ENCODE assay signal across 24 mouse cellular contexts in genomic region chr2:165834601-165835000, GRCm38 (mm10).
DNase-seq lines count a peak whose midpoint lies in the region; ATAC-seq and TF ChIP-seq lines count a peak whose summit lies in the region.
"Had no signal": no experiment of that assay in that cellular context is flagged by ENCODE, and none has a peak within 500 bp of the region (broad histone marks: within the 10 kb centered on the region; RNA-seq: fewer than 3 reads in every experiment).

No protein-coding gene starts in this region.

- H3K4me2 ChIP-seq in embryonic facial prominence, embryonic 13.5 days = no peak overlapping the region
- H3K4me2 ChIP-seq in kidney, embryonic 16.5 days (replicated peaks; ENCODE audit: low read depth, low read length) = no peak overlapping the region
- H3K4me2 ChIP-seq: embryonic facial prominence, embryonic 12.5 days; forebrain, embryonic 12.5 days; forebrain, embryonic 15.5 days; heart, embryonic 12.5 days; heart, embryonic 15.5 days; hindbrain, embryonic 12.5 days; hindbrain, embryonic 15.5 days had no signal

- H3K4me3 ChIP-seq in embryonic facial prominence, embryonic 13.5 days = no peak overlapping the region
- H3K4me3 ChIP-seq in embryonic facial prominence, embryonic 10.5 days = no peak overlapping the region
- no peak overlapping the region for H3K4me3 ChIP-seq in heart, adult 2 months
- H3K4me3 ChIP-seq in left cerebral cortex, adult 2 months = no peak overlapping the region
- no peak overlapping the region for H3K4me3 ChIP-seq in brown adipose tissue, adult 24 weeks (ENCODE audit: insufficient read depth, low read depth, low read length)
- H3K4me3 ChIP-seq in kidney, embryonic 16.5 days (ENCODE audit: low read length) = no peak overlapping the region
- H3K4me3 ChIP-seq: embryonic facial prominence, embryonic 12.5 days; erythroblast, embryonic 14.5 days; forebrain, embryonic 12.5 days; forebrain, embryonic 15.5 days; heart, embryonic 12.5 days; heart, embryonic 15.5 days; hindbrain, embryonic 12.5 days; hindbrain, embryonic 15.5 days had no signal

- peak overlapping the region; percentile 81; the same call in 1 of the 2 replicates for H3K27ac ChIP-seq in embryonic facial prominence, embryonic 13.5 days
- no peak overlapping the region for H3K27ac ChIP-seq in embryonic facial prominence, embryonic 10.5 days (replicated peaks)
- H3K27ac ChIP-seq in heart, adult 2 months = peak overlapping the region; percentile 44
- peak overlapping the region; percentile 26; the same call in 1 of the 2 replicates for H3K27ac ChIP-seq in left cerebral cortex, adult 2 months
- peak overlapping the region; percentile 18; the same call in 1 of the 2 replicates for H3K27ac ChIP-seq in brown adipose tissue, adult 24 weeks (replicated peaks; ENCODE audit: low read depth, low read length)
- H3K27ac ChIP-seq in kidney, embryonic 16.5 days (ENCODE audit: low read length) = no peak overlapping the region
- H3K27ac ChIP-seq: forebrain, embryonic 12.5 days; forebrain, embryonic 15.5 days; hindbrain, embryonic 12.5 days; hindbrain, embryonic 15.5 days had no signal

- intact Hi-C loops in heart, adult 2 months (cut with DNase I) = no loop called here
- intact Hi-C loops in heart, postnatal 36 days (cut with DNase I) = no loop called here
- intact Hi-C loops in left cerebral cortex, adult 2 months (cut with DNase I) = no loop called here

- no peak for TF ChIP-seq CTCF in heart, adult 2 months (IDR thresholded peaks at IDR 0.05)
- no peak for TF ChIP-seq CTCF in left cerebral cortex, adult 2 months (IDR thresholded peaks at IDR 0.05)

- no peaks in the 10 kb centered on the region for H3K27me3 ChIP-seq in embryonic facial prominence, embryonic 13.5 days
- H3K27me3 ChIP-seq in embryonic facial prominence, embryonic 10.5 days (replicated peaks; ENCODE audit: low read depth, poor library complexity, severe bottlenecking) = no peaks in the 10 kb centered on the region
- H3K27me3 ChIP-seq in heart, adult 2 months (ENCODE audit: control insufficient read depth, insufficient read depth, low read length) = no peaks in the 10 kb centered on the region
- no peaks in the 10 kb centered on the region for H3K27me3 ChIP-seq in kidney, embryonic 16.5 days (ENCODE audit: insufficient read depth, low read length)
- H3K27me3 ChIP-seq: embryonic facial prominence, embryonic 12.5 days; forebrain, embryonic 15.5 days; heart, embryonic 12.5 days; heart, embryonic 15.5 days; hindbrain, embryonic 12.5 days; hindbrain, embryonic 15.5 days had no signal

- TF ChIP-seq POLR2A in heart, adult 2 months (IDR thresholded peaks at IDR 0.05; ENCODE audit: insufficient read depth, low read depth, low read length) = no peak

- no peaks in the 10 kb centered on the region for H3K79me2 ChIP-seq in heart, adult 2 months (replicated peaks; ENCODE audit: control insufficient read depth, insufficient read depth, low read length)

- H3K36me3 ChIP-seq in embryonic facial prominence, embryonic 13.5 days = peaks cover 86% of the 10 kb centered on the region
- H3K36me3 ChIP-seq in embryonic facial prominence, embryonic 10.5 days (replicated peaks) = peaks cover 100% of the 10 kb centered on the region
- peaks cover 10% of the 10 kb centered on the region for H3K36me3 ChIP-seq in heart, adult 2 months (ENCODE audit: control insufficient read depth, insufficient read depth, low read length)
- peaks cover 71% of the 10 kb centered on the region for H3K36me3 ChIP-seq in kidney, embryonic 16.5 days (ENCODE audit: insufficient read depth, low read length)

- H3K4me1 ChIP-seq in embryonic facial prominence, embryonic 13.5 days = peaks cover 47% of the 10 kb centered on the region
- H3K4me1 ChIP-seq in embryonic facial prominence, embryonic 10.5 days = peaks cover 35% of the 10 kb centered on the region
- H3K4me1 ChIP-seq in heart, adult 2 months (ENCODE audit: control insufficient read depth, insufficient read depth, low read length) = peaks cover 7% of the 10 kb centered on the region
- peaks cover 3% of the 10 kb centered on the region; the same call in 1 of the 2 replicates for H3K4me1 ChIP-seq in brown adipose tissue, adult 24 weeks (ENCODE audit: control insufficient read depth, insufficient read depth, insufficient read length, low read length)
- peaks cover 19% of the 10 kb centered on the region; the same call in 1 of the 2 replicates for H3K4me1 ChIP-seq in kidney, embryonic 16.5 days (ENCODE audit: insufficient read depth, low read length)

- no peak for TF ChIP-seq EP300 in heart, adult 2 months (IDR thresholded peaks at IDR 0.05; ENCODE audit: insufficient read depth, low read depth, low read length)

- no peak overlapping the region for H3K9ac ChIP-seq in embryonic facial prominence, embryonic 13.5 days
- H3K9ac ChIP-seq in heart, adult 2 months (ENCODE audit: low read depth, low read length) = no peak overlapping the region
- no peak overlapping the region for H3K9ac ChIP-seq in kidney, embryonic 16.5 days (replicated peaks; ENCODE audit: low read length)
- H3K9ac ChIP-seq: embryonic facial prominence, embryonic 12.5 days; forebrain, embryonic 12.5 days; forebrain, embryonic 15.5 days; heart, embryonic 12.5 days; heart, embryonic 15.5 days; hindbrain, embryonic 12.5 days; hindbrain, embryonic 15.5 days had no signal

- 91% methylated on average over 13 of the region's 13 CpGs for WGBS in embryonic facial prominence, embryonic 13.5 days
- 95% methylated on average over 13 of the region's 13 CpGs for WGBS in embryonic facial prominence, embryonic 10.5 days
- 74% methylated on average over 13 of the region's 13 CpGs for WGBS in heart, adult 2 months
- WGBS in kidney, embryonic 16.5 days = 92% methylated on average over 13 of the region's 13 CpGs

- DNase-seq in embryonic facial prominence, embryonic 10.5 days (ENCODE audit: low spot score) = no peak
- no peak for DNase-seq in heart, adult 2 months
- DNase-seq in heart, postnatal 36 days = no peak
- no peak for DNase-seq in left cerebral cortex, adult 2 months (ENCODE audit: extremely low spot score in 1 of 2, low spot score in 2 of 2)
- no peak for DNase-seq in left cerebral cortex, adult 8-10 months (ENCODE audit: low spot score in 2 of 2)
- DNase-seq: adrenal gland, adult 2 months; adrenal gland, postnatal 14 days; cerebellum, adult 11-12 months; cerebellum, adult 8-10 months; cerebellum, postnatal 10 days; gastrocnemius, postnatal 10 days; heart, postnatal 10 days had no signal

- ATAC-seq in embryonic facial prominence, embryonic 13.5 days (ENCODE audit: insufficient number of reproducible peaks, insufficient read depth, low FRiP score, low TSS enrichment, low read depth) = no peak
- no peak for ATAC-seq in kidney, embryonic 16.5 days (ENCODE audit: low FRiP score, low TSS enrichment)
- ATAC-seq: forebrain, embryonic 15.5 days; intestine, postnatal 0 days had no signal

- no peaks in the 10 kb centered on the region for H3K9me3 ChIP-seq in embryonic facial prominence, embryonic 13.5 days
- H3K9me3 ChIP-seq in embryonic facial prominence, embryonic 10.5 days = no peaks in the 10 kb centered on the region
- H3K9me3 ChIP-seq in kidney, embryonic 16.5 days (ENCODE audit: low read length) = no peaks in the 10 kb centered on the region
- H3K9me3 ChIP-seq: embryonic facial prominence, embryonic 12.5 days; forebrain, embryonic 12.5 days; forebrain, embryonic 15.5 days; heart, embryonic 12.5 days; heart, embryonic 15.5 days; hindbrain, embryonic 12.5 days; hindbrain, embryonic 15.5 days had no signal

Comparison
In these comparisons a context has a peak if more than half of its experiments do, and no peak if none do; other contexts are left out.
1. H3K27ac ChIP-seq: peak in embryonic facial prominence, embryonic 13.5 days (single experiment), heart, adult 2 months (single experiment), left cerebral cortex, adult 2 months (single experiment) and brown adipose tissue, adult 24 weeks (single experiment); none in embryonic facial prominence, embryonic 10.5 days (single experiment) and kidney, embryonic 16.5 days (single experiment).